Mouse (Mus musculus) myocyte (in vitro differentiated cells): ENCODE measurements around the gene Agfg2.

Experiments used
- POLR2A ChIP-seq: IDR thresholded peaks from one replicate; pipeline ENCODE4 v1.6.1; 2011; ENCODE audit warnings: low read depth, mild to moderate bottlenecking, control low read depth, moderate library complexity; ENCODE audit not compliant: insufficient read length
- USF1 ChIP-seq: IDR thresholded peaks from one replicate; pipeline ENCODE4 v1.6.1; 2011; ENCODE audit warnings: low read depth, mild to moderate bottlenecking, control low read depth, moderate library complexity

GRCm38 (mm10) chr5:137615347-137615746 lies 69.2 kb downstream of the Agfg2 start:
- TF ChIP-seq USF1: no peak
- no peak for TF ChIP-seq POLR2A
